Mouse (Mus musculus) spleen, postnatal 36 days (tissue): ENCODE data around the gene Tbck.

Experiments used
- DNase-seq, 2 experiments: peaks; one replicate each; pipeline ENCODE4 v3.0.0; 2022; ENCODE audit warnings: low spot score in 2 of 2, mixed read lengths in 1 of 2

Tbck gene

DNA sequence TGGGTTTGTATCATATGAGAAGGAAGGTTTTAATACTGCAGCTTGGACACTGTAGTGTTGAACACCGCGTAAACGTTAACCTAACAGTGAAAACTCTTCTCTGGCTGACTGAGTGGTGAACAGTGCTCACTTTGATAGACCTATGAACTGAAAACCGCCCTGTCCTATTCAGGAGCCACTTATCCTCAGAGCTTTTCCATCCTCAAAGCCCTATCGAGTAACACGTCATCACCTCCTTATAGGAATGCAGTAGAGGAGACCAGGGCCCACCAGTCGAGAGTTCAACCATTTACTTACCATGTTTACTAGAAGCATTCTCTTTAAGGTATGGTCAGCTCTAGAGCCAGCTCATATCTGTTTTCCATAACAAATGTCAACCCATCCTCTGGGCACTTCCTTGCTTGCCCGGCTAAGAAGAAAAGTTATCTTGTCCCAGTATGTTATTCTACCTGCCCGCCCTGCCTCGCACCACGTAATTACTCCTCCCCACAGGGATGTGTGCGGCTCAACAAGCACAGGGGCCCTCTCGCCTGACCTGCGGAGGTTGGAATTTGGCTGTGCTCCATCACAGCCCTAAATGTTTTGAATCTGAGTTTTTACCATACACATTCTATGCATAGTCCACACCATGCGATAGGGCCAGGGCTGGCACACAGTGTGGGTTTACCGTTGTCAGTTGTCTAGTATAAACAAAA is 147.4 kb downstream of the Tbck start:
- DNase-seq: no peak

DNA sequence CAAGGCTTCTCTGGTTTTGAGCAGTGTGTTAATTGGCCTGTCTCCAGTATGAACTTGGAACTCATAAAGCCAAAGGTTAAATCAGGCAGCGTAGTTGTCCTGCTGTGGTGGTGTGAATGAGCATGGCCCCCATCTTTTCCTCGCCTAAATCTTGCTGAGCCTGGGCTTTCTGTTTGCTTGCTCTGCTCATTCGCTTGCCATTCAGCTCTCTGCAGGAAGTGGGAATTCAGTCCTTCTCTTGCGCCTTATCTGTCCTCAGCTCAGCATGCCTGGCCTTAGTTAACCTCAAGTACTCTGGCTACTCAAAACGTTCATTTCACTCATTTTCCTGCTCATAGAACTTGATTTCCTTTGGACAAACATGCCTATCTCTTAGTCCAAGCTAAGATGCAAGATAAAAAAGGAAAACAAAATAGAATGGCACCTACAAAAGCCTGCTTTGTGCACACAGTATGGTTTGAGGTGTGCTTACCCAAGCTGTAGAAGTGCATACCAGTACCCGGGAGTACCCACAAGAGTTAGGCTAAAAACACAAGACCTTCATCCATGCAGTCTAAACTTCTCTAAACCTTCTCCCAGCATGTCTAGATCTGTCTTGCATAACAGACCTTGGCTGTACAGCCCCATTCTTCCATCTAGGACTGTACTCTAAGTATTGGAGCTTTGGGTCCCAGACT is 151.3 kb downstream of the Tbck start:
- DNase-seq: no peak

DNA sequence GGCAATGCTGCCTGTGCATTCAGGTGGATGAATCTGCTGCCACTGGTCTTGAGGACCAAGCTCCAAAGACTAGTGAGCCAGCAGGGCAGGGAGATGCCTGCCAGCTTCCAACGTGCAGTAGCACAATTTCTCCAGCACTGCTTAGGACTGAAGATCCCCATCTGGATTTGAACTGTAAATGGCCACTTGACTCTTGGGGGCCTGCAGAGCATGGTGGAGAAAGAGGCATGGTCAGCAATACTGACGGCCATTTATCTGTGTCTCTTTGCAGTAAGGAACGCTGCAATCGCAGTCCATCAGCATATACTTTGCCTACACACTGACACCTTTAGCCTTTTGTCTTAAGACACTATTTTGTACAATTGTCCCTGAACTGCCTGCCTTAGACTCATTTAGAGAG is 153.2 kb downstream of the Tbck start:
- DNase-seq: no peak

DNA sequence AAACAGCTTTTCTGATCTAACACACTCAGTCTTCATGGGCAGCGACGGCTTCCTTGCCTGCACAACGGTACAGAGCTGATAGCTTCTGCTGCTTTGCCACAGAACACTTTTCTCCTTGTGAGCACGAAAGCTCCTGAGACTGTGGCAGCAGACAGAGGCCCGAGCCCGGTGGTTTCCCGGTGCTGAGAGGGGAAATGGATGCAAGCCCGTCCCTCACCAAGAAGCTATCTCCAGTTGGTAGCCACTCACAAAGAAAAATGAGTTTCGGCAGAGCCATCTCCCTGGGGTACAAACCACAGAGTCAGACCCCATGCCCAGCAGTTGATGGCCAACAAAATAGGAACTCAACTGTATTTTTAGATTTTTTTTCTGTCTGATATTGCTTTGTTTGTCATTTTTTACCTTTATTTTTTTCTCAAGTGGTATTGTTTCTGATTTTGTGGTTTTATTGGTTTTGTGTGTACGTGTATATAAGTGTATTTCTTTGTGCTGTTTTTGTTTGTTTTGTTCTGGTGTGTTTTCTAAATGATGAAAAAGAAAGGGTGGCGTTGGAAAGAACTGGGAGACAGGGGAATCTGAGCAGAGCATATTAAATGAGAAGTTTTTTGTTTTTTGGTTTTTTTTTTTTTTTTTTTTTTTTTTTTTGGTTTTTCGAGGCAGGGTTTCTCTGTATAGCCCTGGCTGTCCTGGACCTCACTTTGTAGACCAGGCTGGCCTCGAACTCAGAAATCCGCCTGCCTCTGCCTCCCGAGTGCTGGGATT is 154.9 kb downstream of the Tbck start:
- DNase-seq: no peak

DNA sequence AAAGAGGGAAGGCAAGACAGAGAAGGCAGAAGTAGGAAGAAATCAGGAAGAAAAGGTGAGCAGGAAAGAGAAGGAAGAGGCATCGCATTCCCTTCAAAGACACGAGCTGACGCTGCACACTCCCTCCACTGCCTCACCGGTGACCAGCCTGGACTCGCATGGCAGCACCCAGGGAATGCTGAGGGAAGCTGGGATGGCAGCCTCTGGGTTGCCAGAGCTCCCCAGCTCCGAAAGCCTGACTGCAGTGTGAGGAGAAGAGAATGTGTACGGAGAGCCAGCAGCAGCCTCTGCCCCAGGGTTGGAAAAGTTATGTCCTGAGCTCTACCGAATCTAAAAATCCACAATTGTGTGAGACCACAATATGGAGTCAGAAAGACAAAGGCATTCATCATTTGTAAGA is 155.6 kb downstream of the Tbck start:
- DNase-seq: no peak

DNA sequence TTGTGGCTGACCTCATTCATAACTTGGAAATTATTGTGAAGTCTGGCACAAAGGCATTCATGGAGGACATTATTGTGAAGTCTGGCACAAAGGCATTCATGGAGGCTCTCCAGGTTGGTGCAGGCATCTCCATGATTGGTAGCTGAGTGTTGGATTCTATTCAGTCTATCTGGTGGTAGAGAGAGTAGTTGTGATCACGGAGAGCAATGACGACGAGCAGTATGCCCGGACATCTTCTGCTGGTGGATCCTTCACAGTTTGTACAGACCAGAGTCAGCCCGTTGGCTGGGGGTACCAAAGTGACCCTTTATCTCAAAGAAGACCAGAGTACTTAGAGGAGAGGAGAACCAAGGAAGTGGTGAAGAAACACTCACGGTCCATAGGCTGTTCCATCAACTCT is 158.7 kb downstream of the Tbck start:
- DNase-seq: no peak

DNA sequence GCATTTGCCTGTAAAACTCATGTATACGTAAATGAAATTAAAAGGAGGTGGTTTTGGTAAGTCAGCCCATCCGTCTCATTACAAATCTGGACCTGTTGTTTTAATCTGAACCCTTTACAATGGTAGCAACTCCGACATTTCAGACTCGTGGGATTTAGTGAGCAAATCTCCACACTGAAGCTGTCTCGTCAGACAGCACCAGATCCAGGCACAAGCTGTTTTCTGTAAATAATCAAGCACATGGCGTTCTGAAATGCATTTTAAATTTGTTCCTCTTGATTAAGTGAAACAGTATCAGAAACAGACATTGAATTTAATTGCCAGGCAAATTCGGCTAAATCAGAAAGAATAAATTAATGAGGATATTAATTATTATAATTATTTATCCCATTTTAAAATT is 165.7 kb downstream of the Tbck start:
- no peak for DNase-seq

DNA sequence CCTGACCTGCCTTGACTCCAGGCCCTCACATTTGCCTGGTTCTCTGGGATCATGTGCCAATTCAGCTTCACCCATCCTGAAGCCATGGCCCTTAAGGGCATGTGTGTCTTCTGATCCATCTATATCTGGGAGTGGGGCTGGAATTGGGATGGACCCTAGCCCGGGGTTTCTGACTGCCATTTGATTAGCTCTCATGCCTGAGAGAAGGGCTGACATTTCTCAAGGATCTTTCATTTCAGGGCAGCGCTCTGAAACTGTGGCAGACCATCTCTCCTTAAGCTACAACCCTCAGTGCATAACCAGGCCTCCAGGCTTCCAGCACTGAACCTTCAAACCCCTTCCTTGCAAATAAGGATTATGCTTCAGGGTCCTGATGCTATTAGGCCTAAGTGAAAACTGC is 166.5 kb downstream of the Tbck start:
- DNase-seq: no peak

DNA sequence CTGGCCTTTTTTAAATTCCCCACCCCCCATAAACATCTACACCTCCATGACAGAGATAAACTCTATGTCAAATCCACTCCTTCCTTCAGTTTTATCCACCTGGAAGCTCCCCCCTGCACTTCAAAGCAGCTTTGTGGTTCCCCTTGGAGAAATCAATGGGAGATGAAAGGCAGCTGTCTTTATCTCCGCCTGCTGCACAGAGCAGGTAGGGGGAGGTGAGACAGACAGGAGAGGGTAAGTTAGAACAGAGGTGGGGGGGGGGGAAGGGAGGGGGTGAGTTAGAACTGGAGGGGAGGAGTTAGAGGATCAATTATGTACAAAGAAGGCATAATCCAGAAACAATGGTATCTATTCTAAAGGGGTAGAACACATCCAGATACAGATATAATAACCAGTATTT is 167.5 kb downstream of the Tbck start:
- no peak for DNase-seq

DNA sequence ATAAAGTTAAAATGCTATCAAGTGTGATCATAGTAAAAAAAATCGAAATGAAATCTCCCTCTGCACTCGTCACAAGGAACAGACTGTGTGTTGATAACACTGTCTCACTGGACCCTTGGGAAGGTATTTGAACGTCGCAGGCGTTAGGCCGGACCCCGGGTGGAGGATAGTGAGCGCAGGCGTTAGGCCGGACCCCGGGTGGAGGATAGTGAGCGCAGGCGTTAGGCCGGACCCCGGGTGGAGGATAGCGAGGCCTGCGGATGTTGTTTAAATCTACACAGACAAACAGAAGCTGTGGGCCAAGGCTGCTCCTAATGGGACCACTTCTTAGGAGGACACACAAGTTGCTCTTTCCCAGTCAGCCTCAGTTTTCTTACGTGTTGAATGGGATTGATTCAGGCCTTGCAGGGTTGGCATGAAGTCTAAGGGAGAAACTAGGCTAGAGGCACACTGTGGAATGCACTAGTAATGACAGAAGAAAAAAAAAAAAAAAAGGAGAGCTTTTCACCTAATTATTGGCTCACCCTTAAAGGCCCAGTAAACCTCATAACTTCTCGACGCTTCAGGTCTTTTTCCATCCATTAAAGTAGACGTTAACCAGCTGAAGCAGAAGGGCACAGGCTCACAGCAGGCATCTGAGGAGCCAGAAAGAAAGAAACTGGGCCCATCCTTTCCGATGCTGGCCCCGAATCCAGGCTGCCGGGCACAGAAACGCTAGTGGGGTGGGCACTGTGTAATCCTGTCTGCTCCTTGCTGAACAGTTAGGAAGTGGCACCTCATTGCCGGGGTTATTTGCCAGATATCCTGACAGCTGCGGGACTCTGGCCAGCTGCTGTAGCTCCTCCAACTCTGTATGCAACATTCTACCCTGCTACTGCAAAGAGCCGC is 168.1 kb downstream of the Tbck start:
- DNase-seq: no peak

DNA sequence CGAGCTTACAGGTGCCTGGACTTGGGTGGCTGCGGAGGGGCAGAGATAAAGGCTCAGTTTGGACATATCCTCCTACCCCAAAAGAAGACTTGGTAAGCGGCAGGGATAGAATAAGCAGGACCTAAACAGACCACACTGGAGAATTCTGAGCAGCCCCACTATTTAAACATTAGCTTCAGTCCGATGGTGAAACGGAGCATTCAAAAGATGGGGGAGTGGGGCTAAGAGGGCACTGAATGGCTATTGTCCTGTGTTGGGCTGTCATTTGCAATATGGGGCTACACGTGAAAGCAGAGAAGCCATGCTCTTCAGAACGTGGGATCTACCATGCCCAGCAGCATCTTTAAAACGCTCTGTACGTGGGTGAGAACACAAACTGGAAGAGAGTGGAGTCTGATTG is 170.3 kb downstream of the Tbck start:
- DNase-seq: no peak

DNA sequence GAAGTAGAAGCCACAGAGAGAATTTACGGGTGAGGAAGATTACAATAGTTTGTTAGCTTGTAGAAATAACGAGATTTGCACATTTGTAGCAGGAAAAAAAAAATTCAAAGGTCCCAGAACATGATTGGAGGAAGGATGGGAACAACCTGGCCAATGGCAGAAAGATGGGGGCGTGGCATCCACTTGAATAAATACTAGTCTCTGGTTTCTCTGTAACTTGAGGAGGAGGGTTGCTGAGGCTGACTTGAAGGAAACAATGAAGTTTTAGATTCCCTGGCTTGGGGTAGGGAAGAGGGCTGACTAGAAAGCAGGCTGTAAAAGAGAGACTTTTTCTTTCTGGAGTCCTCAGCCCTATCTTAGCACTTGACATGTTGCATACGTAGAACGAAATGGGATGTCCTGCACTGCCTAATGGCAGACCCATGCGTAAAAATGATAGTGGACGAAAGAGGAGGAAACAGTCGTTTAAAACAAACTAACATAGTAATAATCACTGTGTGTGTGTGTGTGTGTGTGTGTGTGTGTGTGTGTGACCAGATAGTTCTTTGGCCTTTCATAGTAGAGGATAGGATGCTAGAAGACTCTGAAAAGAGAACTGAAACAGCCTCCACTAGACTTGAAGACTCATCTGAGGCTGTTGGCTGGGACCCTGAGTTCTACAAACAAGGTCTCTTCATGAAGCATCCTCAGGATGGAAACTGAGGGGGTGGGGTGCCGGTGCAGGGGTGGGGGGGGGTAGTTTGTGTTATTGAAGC is 171.7 kb downstream of the Tbck start:
- DNase-seq: no peak

DNA sequence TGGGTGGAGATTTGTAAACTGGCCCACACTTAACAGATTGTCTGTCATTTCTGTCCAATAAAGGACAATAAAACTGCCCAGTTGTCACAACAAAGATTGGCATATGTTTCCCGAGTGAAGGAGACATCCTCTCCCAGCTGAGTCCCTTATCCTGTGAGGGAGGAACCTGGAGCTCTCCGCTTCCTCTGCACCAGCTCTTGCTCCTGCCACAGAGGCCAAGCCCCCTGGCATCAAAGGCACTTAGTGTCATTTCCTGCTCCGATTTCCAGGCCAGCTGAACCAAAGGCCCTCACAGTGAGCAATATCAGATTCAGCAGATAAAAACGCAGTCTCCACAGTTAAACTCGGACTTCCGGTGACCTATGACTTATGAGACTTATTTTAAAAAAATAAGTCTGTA is 172.7 kb downstream of the Tbck start:
- DNase-seq: peak in 1 of 2 experiments; percentile 11

DNA sequence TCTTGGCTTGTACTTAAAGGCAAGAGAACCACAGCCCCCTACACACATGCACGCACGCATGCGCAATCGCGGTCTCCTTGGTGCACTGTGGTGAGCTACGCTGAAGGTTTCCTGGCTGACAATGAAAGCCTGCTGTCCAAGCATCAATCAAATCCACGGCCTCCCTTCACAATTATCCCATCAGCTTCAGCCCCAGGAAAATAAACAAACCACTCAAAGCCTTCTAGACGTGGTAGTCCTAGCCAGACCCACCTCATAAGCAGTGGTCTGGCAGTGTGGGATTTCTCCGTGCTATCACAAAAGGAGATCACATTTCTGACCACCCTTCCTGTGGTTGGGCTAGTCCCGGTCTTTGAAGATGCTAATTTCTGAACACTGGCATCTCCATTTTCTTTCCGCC is 174.9 kb downstream of the Tbck start:
- DNase-seq: no peak

DNA sequence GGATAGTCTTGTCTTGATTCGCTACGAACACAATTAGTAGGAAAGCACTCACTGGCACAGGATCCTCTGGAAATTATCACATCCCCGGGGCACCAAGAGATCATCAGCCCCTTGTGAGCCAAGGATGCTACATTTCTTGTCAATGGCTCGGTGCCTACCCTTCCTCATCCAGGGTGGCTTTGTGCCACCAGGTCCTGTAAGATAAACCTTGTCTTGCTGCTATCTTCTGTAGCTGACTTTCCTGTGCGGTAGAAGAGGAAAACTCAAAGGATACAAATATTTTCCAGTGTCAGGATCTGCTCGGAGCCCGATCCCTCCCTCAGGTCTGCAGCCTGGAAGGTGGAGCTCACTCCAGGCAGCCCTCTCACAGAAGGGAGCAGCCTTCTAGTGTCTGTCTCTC is 175.6 kb downstream of the Tbck start:
- no peak for DNase-seq

DNA sequence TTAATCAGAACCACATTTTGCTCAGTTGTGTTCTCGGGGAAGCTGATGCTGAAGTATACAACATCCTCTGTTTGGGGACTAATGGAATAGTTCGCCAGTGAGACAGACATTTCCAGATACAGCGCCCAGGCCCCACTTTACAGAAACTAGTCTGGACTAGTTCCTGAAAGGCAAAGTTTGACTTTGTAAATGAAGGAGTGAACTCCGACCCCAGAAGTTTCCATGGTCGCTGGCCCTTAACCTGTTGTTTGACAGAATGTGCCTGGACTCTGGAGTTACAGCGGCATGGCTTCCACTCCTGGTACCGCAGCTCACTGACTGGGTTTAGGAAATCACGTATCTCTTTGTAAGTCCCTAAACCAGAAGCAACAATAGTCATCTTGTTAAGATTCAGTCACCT is 176.9 kb downstream of the Tbck start:
- DNase-seq: no peak

DNA sequence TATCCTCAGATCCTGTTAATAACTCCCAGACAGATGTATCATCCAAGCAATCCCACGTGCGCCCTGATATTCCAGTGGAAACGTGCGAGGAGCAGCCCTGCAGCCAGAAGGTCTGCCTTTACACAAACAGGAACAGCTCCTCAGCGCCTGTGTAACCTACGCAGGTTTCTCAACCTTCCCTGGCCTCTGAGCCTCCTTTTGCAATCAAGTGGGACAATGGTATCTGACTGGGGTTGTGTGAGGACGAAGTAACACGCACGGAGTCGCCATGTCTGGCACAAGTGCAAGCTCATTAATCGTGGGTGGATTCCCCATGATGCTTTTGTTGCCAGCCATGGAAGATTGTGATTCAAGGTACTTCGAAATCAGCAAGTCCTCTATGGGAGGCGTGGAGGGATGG is 179.9 kb downstream of the Tbck start:
- DNase-seq: no peak

DNA sequence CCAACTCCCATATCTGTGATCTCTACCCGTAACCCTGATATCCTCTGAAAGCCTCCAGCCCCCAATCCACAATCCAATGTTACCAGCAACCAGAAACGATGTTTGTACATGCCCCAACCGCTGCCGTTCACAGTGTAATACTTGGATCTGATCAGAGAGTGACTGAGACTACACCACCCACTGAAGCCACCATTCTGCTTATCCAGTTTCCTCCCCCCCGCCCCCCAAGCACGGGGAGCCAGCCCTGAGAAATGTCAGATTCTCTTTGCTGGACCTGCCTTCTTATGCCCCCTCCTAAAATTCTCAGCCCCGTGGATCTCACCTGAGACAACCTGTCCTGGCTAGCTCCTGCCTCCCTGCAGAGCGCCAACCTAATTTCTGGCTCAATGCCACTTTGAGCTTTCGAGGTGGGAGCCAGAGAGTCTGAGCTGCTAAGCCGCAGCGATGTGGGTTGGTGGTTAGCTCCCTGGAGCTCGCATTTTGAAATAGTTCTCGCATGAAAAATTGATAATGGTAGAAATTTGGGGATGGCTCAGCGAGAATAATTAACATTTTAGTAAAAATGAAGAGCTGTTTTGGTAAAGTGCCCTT is 180.5 kb downstream of the Tbck start:
- no peak for DNase-seq

DNA sequence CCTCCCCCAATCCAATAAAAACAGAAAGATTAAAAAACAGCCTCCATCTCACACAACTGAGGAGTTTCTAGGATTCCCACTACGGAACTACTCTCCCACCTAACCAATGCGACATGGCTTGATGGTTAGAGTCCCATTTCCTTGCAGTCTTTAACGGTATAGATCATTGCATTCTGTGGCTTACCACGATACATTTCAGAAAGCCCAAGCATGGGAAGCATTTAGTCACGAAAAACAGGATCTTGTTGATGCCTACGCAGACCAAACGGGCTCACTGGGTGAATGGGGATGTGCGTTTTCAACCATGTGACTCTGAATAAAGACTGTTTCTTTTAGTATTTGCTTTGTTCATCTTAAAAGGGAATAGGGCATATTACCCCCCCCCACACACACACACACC is 181.0 kb downstream of the Tbck start:
- DNase-seq: no peak

DNA sequence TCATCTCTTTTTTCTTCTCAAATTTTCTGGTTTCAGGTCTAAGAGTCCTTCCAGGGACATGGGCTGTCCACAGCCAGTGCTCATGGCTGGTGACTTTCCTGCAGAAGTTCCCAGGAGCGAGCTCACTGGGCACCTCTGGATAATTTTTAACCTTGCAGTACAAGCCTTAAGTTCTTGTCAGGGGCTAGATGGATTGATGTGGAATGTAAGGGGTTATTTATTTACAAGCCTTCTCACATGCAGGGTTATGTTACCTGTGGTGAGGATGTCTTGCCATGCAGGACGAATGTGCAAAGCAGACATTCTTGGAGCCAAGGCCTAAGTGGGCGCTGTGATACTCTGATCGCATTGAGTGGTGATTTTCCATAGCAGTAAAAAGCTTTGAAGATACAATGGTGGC is 181.7 kb downstream of the Tbck start:
- no peak for DNase-seq

DNA sequence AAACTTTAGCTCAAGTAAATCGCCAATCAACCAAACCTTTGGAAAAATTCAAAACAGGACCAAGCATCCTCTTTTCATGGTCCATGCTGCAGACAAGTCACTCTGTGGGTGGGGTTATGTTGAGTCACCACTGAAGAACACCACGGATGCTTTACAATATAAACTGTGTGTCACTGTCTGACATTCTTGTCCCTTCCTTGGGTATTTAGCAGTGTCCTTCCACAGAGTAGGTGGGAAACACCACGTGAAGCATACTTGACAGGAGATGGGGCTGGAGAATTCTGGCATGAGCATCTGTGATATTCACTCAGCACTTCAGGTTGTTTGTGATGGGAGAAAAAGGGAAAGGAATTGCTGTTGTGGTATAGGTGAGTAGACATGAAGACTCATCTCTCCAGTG is 183.0 kb downstream of the Tbck start:
- no peak for DNase-seq
